Mouse (Mus musculus): Measurements from ENCODE around the gene Egr4. TPM values are rescaled to one million over a fixed set of nuclear protein-coding genes. Genes with fewer than 3 reads are reported as not detected.

The Egr4 gene
- polyA plus RNA-seq, 1 experiment from 2014 or later = not detected

- H3K36me3 ChIP-seq = no peaks in the 10 kb centered on the region
- no peak overlapping the region for H3K4me3 ChIP-seq
- H3K27me3 ChIP-seq (ENCODE audit: insufficient read depth, poor library complexity, severe bottlenecking) = peaks cover 78% of the 10 kb centered on the region
- no peak overlapping the region for H3K27ac ChIP-seq
- peaks cover 15% of the 10 kb centered on the region for H3K4me1 ChIP-seq
- 74% methylated on average over 2 of the region's 2 CpGs for WGBS
- DNase-seq (ENCODE audit: low spot score) = no peak
- no peaks in the 10 kb centered on the region for H3K9me3 ChIP-seq
Measured at GRCm38 (mm10) chr6:85485738-85486137, 27.7 kb downstream of the Egr4 start.

- no peak overlapping the region for H3K27ac ChIP-seq
- H3K27me3 ChIP-seq (ENCODE audit: insufficient read depth, poor library complexity, severe bottlenecking) = peaks cover 92% of the 10 kb centered on the region
- peaks cover 15% of the 10 kb centered on the region for H3K4me1 ChIP-seq
- WGBS = 3% methylated on average over 92 of the region's 92 CpGs
- H3K9me3 ChIP-seq = no peaks in the 10 kb centered on the region
- H3K4me3 ChIP-seq = peak overlapping the region; percentile 50
- DNase-seq (ENCODE audit: low spot score) = no peak
- H3K36me3 ChIP-seq = no peaks in the 10 kb centered on the region
Measured at GRCm38 (mm10) chr6:85483843-85484721, 29.3 kb downstream of the Egr4 start.

- Histone ChIP-seq H3K9me3 (no peaks in the 10 kb centered on the region), H3K4me1 (peaks cover 11% of the 10 kb centered on the region), H3K27ac (no peak overlapping the region), H3K4me3 (no peak overlapping the region), H3K36me3 (no peaks in the 10 kb centered on the region), H3K27me3 (ENCODE audit: insufficient read depth, poor library complexity, severe bottlenecking) (peaks cover 98% of the 10 kb centered on the region)
- DNase-seq (ENCODE audit: low spot score) = no peak
- 75% methylated on average over 16 of the region's 16 CpGs for WGBS
Measured at GRCm38 (mm10) chr6:85480685-85481084, 32.7 kb downstream of the Egr4 start.

- no peak overlapping the region for H3K27ac ChIP-seq
- no peak overlapping the region for H3K4me3 ChIP-seq
- WGBS = 81% methylated on average over 5 of the region's 5 CpGs
- H3K27me3 ChIP-seq (ENCODE audit: insufficient read depth, poor library complexity, severe bottlenecking) = peaks cover 97% of the 10 kb centered on the region
- DNase-seq (ENCODE audit: low spot score) = no peak
- no peaks in the 10 kb centered on the region for H3K9me3 ChIP-seq
- no peaks in the 10 kb centered on the region for H3K36me3 ChIP-seq
- peaks cover 11% of the 10 kb centered on the region for H3K4me1 ChIP-seq
Measured at GRCm38 (mm10) chr6:85479979-85480378, 33.4 kb downstream of the Egr4 start.

GRCm38 (mm10) chr6:85478416-85478815 is 35.0 kb downstream of the Egr4 start:
- 27% methylated on average over 14 of the region's 14 CpGs for WGBS
- no peaks in the 10 kb centered on the region for H3K36me3 ChIP-seq
- peaks cover 95% of the 10 kb centered on the region for H3K27me3 ChIP-seq (ENCODE audit: insufficient read depth, poor library complexity, severe bottlenecking)
- no peaks in the 10 kb centered on the region for H3K4me1 ChIP-seq
- H3K4me3 ChIP-seq = no peak overlapping the region
- no peak for DNase-seq (ENCODE audit: low spot score)
- no peaks in the 10 kb centered on the region for H3K9me3 ChIP-seq
- no peak overlapping the region for H3K27ac ChIP-seq

- no peak overlapping the region for H3K4me3 ChIP-seq
- no peaks in the 10 kb centered on the region for H3K36me3 ChIP-seq
- DNase-seq (ENCODE audit: low spot score) = no peak
- no peaks in the 10 kb centered on the region for H3K9me3 ChIP-seq
- peaks cover 95% of the 10 kb centered on the region for H3K27me3 ChIP-seq (ENCODE audit: insufficient read depth, poor library complexity, severe bottlenecking)
- H3K27ac ChIP-seq = no peak overlapping the region
- 27% methylated on average over 10 of the region's 10 CpGs for WGBS
- no peaks in the 10 kb centered on the region for H3K4me1 ChIP-seq
Measured at GRCm38 (mm10) chr6:85477366-85477917, 35.9 kb downstream of the Egr4 start.

- WGBS = 84% methylated on average over 3 of the region's 3 CpGs
- H3K9me3 ChIP-seq = no peaks in the 10 kb centered on the region
- H3K36me3 ChIP-seq = no peaks in the 10 kb centered on the region
- no peak overlapping the region for H3K4me3 ChIP-seq
- peaks cover 81% of the 10 kb centered on the region for H3K27me3 ChIP-seq (ENCODE audit: insufficient read depth, poor library complexity, severe bottlenecking)
- no peak overlapping the region for H3K27ac ChIP-seq
- DNase-seq (ENCODE audit: low spot score) = no peak
- 0 out of 2 replicates have a peak, but pooled peaks cover 4% of the 10 kb centered on the region for H3K4me1 ChIP-seq
Measured at GRCm38 (mm10) chr6:85475581-85475980, 37.8 kb downstream of the Egr4 start.

GRCm38 (mm10) chr6:85472542-85472941 is 40.8 kb downstream of the Egr4 start:
- no peak overlapping the region for H3K4me3 ChIP-seq
- H3K4me1 ChIP-seq = 0 out of 2 replicates have a peak, but pooled peaks cover 4% of the 10 kb centered on the region
- no peaks in the 10 kb centered on the region for H3K9me3 ChIP-seq
- H3K27me3 ChIP-seq (ENCODE audit: insufficient read depth, poor library complexity, severe bottlenecking) = peaks cover 50% of the 10 kb centered on the region
- no peak overlapping the region for H3K27ac ChIP-seq
- WGBS = 50% methylated on average over 5 of the region's 5 CpGs
- DNase-seq (ENCODE audit: low spot score) = no peak
- peaks cover 23% of the 10 kb centered on the region for H3K36me3 ChIP-seq

GRCm38 (mm10) chr6:85471962-85472361 is 41.4 kb downstream of the Egr4 start:
- Histone ChIP-seq H3K36me3 (peaks cover 29% of the 10 kb centered on the region), H3K4me1 (0 out of 2 replicates have a peak, but pooled peaks cover 4% of the 10 kb centered on the region), H3K27me3 (ENCODE audit: insufficient read depth, poor library complexity, severe bottlenecking) (peaks cover 45% of the 10 kb centered on the region), H3K27ac (no peak overlapping the region), H3K9me3 (no peaks in the 10 kb centered on the region), H3K4me3 (no peak overlapping the region)
- WGBS = 53% methylated on average over 8 of the region's 8 CpGs
- DNase-seq (ENCODE audit: low spot score) = no peak

GRCm38 (mm10) chr6:85469660-85470430 is 43.5 kb downstream of the Egr4 start:
- DNase-seq (ENCODE audit: low spot score) = no peak
- no peak overlapping the region for H3K27ac ChIP-seq
- no peaks in the 10 kb centered on the region for H3K9me3 ChIP-seq
- 0 out of 2 replicates have a peak, but pooled peaks cover 4% of the 10 kb centered on the region for H3K4me1 ChIP-seq
- peaks cover 27% of the 10 kb centered on the region for H3K27me3 ChIP-seq (ENCODE audit: insufficient read depth, poor library complexity, severe bottlenecking)
- peaks cover 50% of the 10 kb centered on the region for H3K36me3 ChIP-seq
- 69% methylated on average over 5 of the region's 5 CpGs for WGBS
- H3K4me3 ChIP-seq = no peak overlapping the region

- no peak overlapping the region for H3K27ac ChIP-seq
- no peak for DNase-seq (ENCODE audit: low spot score)
- no peak overlapping the region for H3K4me3 ChIP-seq
- no peaks in the 10 kb centered on the region for H3K9me3 ChIP-seq
- peaks cover 94% of the 10 kb centered on the region for H3K36me3 ChIP-seq
- H3K27me3 ChIP-seq (ENCODE audit: insufficient read depth, poor library complexity, severe bottlenecking) = no peaks in the 10 kb centered on the region
- H3K4me1 ChIP-seq = no peaks in the 10 kb centered on the region
Measured at GRCm38 (mm10) chr6:85465381-85465780, 48.0 kb downstream of the Egr4 start.

Data from heart, embryonic 10.5 days (tissue).